Mouse (Mus musculus) kidney, embryonic 16.5 days (tissue): ENCODE data around the gene Gm20388. TPM values are rescaled to one million over a fixed set of nuclear protein-coding genes. Genes with fewer than 3 reads are reported as not detected.
A peak's percentile ranks its signal among the peaks of the same experiment; 100 is the strongest.

Experiments
- ATAC-seq: fragments of 200-750 bp; cut with Nextera tagmentation; 2 replicates; pipeline ENCODE4 v1.8.0; 2017; ENCODE audit warnings: moderate TSS enrichment; ENCODE audit not compliant: low FRiP score, low TSS enrichment
- H3K27ac ChIP-seq: fragments of 300-500 bp; sonication (generic); 2 replicates; pipeline ENCODE4 v1.5.1; 2014; ENCODE audit warnings: low read length
- H3K27me3 ChIP-seq: fragments of 300-500 bp; sonication (generic); 2 replicates; pipeline ENCODE4 v1.6.1; 2014; ENCODE audit warnings: low read length, control low read depth, mixed read lengths; ENCODE audit not compliant: insufficient read depth
- H3K36me3 ChIP-seq: fragments of 300-500 bp; sonication (generic); 2 replicates; pipeline ENCODE4 v1.6.1; 2014; ENCODE audit warnings: low read length, control low read depth, mixed read lengths; ENCODE audit not compliant: insufficient read depth
- H3K4me1 ChIP-seq: fragments of 300-500 bp; sonication (generic); 2 replicates; pipeline ENCODE4 v1.6.1; 2014; ENCODE audit warnings: low read length, control low read depth, mixed read lengths; ENCODE audit not compliant: insufficient read depth
- H3K4me2 ChIP-seq: fragments of 300-500 bp; sonication (generic); replicated peaks from 2 replicates; pipeline ENCODE4 v1.6.1; 2014; ENCODE audit warnings: low read depth, low read length
- H3K4me3 ChIP-seq: fragments of 300-500 bp; sonication (generic); 2 replicates; pipeline ENCODE4 v1.5.1; 2014; ENCODE audit warnings: mild to moderate bottlenecking, low read length
- H3K9ac ChIP-seq: fragments of 300-500 bp; sonication (generic); replicated peaks from 2 replicates; pipeline ENCODE4 v1.6.1; 2014; ENCODE audit warnings: low read length
- H3K9me3 ChIP-seq: fragments of 300-500 bp; sonication (generic); 2 replicates; pipeline ENCODE4 v1.6.1; 2016; ENCODE audit warnings: low read length, control low read depth
- WGBS: fragments of 180-500 bp; shearing (Covaris S2); extraction: QIAGEN DNeasy Blood & Tissue Kit; methylation state at CpG from one replicate; pipeline ENCODE4 v1.1.7; 2014; 5-methylcytosine and 5-hydroxymethylcytosine counted together
- polyA plus RNA-seq: library from polyadenylated mRNA; unstranded; fragments of >200 nt; fragmentation: Nextera tagmentation; extraction: Ambion mirVana; gene quantifications from 2 replicates; pipeline ENCODE4 v1.2.1, GENCODE M21; 2015

Gm20388 gene
- polyA plus RNA-seq, 1 experiment from 2014 or later = 7.7 TPM

DNA sequence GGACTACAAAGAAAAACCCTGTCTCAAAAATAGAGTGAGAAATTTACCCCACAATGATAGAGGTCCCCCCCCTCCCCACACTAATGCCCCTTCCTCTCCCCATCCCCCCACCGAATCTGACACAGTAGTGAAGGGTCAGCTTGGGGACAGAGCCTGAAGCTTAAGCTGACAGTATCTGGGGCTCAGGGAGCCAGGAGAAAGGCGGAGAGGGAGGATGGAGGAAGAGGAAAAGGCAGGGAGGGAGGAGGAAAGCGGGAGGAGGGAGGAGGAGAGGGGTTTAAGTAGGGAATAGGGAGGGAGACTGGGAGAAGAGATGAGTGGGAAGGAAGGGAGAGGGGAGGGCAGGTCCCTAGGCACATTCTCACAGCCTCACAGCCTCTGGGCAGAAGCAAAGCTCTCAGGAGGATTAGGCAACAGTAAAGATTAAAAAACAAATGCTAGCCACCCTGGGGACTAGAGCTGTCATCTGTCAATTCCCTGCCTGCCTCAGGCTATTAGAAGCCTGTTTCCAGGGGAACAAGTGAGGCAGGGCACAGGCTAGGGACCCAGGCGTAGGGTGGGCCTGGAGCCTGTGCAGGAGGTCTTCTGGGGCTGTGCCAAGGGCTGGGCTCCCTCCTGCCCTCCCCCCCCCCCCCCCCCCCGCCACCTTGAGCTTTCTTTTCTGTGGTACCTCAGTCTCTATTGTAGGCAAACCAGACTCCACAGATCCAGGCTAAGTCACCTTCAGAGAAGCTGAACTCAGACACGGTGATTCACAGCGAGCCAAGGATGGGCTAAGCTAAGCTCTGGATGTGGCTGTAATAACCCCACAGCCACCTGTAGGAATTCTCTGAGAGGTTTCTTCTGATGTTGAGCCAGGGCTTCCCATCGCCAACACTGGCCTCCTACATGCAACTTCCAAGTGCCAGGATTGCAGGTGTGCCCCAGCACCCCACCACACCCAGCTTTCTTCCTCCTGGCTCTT, 706.3 kb downstream of the Gm20388 start:
- Histone ChIP-seq H3K4me2 (no peak overlapping the region), H3K36me3 (no peaks in the 10 kb centered on the region), H3K27me3 (no peaks in the 10 kb centered on the region), H3K27ac (no peak overlapping the region), H3K4me3 (no peak overlapping the region), H3K9me3 (no peaks in the 10 kb centered on the region), H3K9ac (no peak overlapping the region), H3K4me1 (peaks cover 13% of the 10 kb centered on the region)
- WGBS = 52% methylated on average over 7 of the region's 8 CpGs
- ATAC-seq = no peak; the same call in 1 of the 2 replicates

DNA sequence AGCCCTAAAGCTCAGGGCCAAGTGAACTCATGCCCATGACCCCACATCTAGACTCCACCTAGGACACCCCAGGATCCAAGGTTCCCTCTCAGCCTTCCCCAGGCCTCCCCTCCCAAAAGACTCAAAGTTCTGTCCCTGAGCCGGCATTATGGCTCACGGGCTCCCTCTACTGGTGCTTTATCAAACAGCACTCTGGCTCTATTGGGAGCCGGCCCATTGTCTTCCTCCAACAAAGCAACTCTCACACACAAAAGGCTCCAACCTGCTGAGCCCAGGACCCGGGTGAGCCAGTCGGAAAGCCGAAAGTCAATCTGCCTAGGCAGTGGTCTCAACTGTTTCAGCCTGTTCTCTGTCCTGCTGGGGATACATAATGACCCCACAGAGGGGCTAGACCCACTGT, 707.5 kb downstream of the Gm20388 start:
- no peak overlapping the region for H3K27ac ChIP-seq
- no peaks in the 10 kb centered on the region for H3K36me3 ChIP-seq
- peak; percentile 39 for ATAC-seq
- no peaks in the 10 kb centered on the region for H3K9me3 ChIP-seq
- H3K4me1 ChIP-seq = peaks cover 13% of the 10 kb centered on the region
- WGBS = 2% methylated on average over 6 of the region's 6 CpGs
- no peak overlapping the region for H3K4me2 ChIP-seq
- H3K4me3 ChIP-seq = no peak overlapping the region
- no peaks in the 10 kb centered on the region for H3K27me3 ChIP-seq
- peak overlapping the region; percentile 47; the same call in 1 of the 2 replicates for H3K9ac ChIP-seq

DNA sequence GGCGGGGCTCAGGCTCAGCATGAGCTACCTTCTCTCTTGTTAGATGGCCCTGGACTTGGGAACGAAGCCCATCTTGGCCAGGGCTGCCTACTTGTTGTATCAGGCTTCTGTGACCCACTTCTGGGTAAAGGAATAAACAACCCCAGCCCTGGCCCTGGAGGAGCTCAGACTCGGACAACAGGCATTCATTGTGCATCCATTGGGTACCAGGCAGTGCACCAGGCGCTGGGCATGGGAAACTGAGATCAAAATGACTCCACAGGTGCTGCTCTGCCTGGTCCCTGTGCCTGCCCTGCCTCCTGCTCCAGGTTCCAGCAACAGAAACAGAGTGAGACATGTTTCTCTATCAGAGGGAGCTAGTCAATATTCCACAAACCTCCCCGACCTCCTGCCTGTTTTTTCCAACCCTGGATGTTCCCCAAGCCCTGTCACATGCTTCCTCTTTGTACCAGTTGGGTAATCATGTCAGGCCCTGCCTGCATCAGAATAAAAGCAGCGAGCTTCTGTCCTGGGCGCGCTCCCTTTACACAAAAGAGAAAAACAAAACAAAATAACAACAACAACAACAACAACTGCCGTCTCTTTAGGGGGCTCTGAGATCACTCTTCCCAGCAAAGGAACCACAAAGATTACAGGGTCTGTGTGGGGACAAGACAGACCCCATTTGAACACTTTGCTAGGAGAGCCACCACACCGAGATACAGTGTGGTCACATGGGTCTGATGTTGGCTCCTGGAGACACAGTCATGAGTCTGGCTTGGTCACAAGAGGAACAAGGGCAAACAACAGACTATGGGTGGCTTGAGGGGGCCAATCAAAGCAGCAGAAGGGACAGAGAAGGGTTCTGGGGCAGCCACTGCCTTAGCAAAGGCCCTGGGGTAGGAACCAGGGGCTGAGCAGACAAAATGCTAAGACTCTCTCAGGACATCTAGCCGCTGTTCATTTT, 708.9 kb downstream of the Gm20388 start:
- Histone ChIP-seq H3K27me3 (no peaks in the 10 kb centered on the region), H3K4me3 (no peak overlapping the region), H3K36me3 (no peaks in the 10 kb centered on the region), H3K4me1 (peaks cover 20% of the 10 kb centered on the region), H3K27ac (no peak overlapping the region), H3K9me3 (no peaks in the 10 kb centered on the region), H3K9ac (no peak overlapping the region), H3K4me2 (no peak overlapping the region)
- 80% methylated on average over 11 of the region's 11 CpGs for WGBS
- ATAC-seq = no peak

DNA sequence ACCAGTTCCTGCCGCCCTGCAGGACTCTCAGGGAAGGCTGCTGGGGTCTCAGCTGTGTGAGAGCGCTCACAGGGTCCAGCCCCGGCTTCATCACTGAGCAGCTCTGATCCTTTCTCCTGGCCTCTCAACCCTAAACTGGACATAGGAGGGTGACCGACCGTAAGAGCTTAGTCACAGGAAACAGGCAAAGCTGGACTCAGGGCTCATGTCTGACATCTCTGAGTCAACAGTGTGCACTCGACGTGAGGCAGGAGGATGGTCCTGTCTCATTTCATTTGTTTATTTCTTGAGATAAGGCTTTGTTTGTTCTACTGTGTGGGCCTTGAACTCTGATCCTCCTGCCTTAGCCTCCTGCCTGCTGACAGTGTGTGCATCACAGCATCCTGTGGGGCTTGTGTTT, 709.8 kb downstream of the Gm20388 start:
- WGBS = 52% methylated on average over 7 of the region's 7 CpGs

DNA sequence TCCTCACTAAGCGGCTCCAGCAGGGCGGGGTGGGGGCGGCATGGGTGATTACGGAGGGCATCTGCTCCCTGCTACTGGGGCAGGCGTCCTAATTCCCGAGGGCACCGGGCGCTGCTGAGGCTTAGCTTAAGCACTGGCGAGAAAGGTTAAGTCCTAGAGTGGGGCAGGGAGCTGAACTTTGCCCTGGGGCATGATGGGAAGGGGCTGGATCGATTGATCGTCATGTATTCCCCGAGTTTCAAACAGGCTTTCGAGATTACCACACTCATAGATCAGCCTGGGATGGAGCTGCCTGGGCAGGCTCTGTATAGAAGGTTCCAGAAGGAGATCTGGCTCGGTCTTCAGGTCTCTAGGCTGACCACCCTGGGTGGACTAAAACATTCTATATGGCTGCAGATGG, 711.5 kb downstream of the Gm20388 start:
- Histone ChIP-seq H3K4me3 (no peak overlapping the region), H3K27ac (no peak overlapping the region), H3K27me3 (no peaks in the 10 kb centered on the region), H3K9ac (no peak overlapping the region), H3K9me3 (no peaks in the 10 kb centered on the region), H3K4me1 (peaks cover 19% of the 10 kb centered on the region), H3K36me3 (no peaks in the 10 kb centered on the region), H3K4me2 (no peak overlapping the region)
- ATAC-seq = no peak
- WGBS = 86% methylated on average over 14 of the region's 14 CpGs

More for the DNA sequence above, 709.8 kb downstream of the Gm20388 start:
- H3K4me2 ChIP-seq = no peak overlapping the region
- no peaks in the 10 kb centered on the region for H3K9me3 ChIP-seq
- no peak overlapping the region for H3K27ac ChIP-seq
- H3K36me3 ChIP-seq = no peaks in the 10 kb centered on the region
- H3K27me3 ChIP-seq = no peaks in the 10 kb centered on the region
- ATAC-seq = no peak
- H3K4me1 ChIP-seq = peaks cover 25% of the 10 kb centered on the region
- no peak overlapping the region for H3K4me3 ChIP-seq
- no peak overlapping the region for H3K9ac ChIP-seq

DNA sequence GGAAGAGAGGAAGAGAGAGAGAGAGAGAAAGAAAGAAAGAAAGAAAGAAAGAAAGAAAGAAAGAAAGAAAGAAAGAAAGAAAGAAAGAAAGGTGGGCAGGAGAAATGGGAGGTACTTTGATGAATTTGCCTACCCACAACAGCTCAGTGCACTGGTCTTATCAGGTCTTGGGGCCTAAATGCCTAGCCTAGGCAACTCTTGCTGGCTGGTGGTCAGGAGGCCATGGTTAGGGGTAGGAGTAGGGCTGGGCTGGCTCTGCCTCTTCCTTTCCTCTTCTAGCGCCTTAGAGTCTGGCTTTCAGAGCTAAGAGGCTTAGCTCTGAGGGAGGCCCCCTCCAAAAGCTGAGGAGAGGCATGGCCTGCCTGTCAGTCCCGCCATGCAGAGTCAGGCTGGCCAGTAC, 713.0 kb downstream of the Gm20388 start:
- WGBS = 31% methylated on average over 2 of the region's 2 CpGs
- no peak overlapping the region for H3K4me3 ChIP-seq
- no peak overlapping the region for H3K4me2 ChIP-seq
- H3K27me3 ChIP-seq = no peaks in the 10 kb centered on the region
- no peak overlapping the region for H3K27ac ChIP-seq
- H3K4me1 ChIP-seq = peaks cover 16% of the 10 kb centered on the region
- H3K36me3 ChIP-seq = no peaks in the 10 kb centered on the region
- no peaks in the 10 kb centered on the region for H3K9me3 ChIP-seq
- no peak overlapping the region for H3K9ac ChIP-seq
- ATAC-seq = no peak; the same call in 1 of the 2 replicates

DNA sequence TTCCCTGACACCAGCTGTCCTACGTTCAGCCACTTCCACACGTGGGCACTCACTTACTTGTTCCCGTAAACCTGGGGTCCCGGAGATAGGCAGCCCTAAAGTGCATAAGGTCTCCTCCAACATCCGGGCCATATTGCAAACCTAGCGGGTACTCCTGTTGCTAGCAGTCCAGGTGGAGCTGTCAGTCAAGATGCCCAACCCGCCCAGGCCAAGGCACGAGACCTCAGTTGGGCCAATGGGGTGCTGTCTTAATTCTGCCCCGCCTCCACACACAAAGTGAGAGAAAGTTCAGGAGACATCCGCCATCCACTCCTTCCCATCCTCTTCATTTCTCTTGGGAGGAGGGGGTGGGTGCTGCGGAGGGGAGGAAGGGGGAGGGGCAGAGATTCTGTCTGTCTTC, 715.8 kb downstream of the Gm20388 start:
- Histone ChIP-seq H3K9ac (no peak overlapping the region), H3K9me3 (no peaks in the 10 kb centered on the region), H3K36me3 (no peaks in the 10 kb centered on the region), H3K4me3 (no peak overlapping the region), H3K27ac (no peak overlapping the region), H3K4me2 (no peak overlapping the region), H3K27me3 (no peaks in the 10 kb centered on the region; the same call in 1 of the 2 replicates), H3K4me1 (peaks cover 12% of the 10 kb centered on the region)
- 64% methylated on average over 11 of the region's 11 CpGs for WGBS
- ATAC-seq = no peak

DNA sequence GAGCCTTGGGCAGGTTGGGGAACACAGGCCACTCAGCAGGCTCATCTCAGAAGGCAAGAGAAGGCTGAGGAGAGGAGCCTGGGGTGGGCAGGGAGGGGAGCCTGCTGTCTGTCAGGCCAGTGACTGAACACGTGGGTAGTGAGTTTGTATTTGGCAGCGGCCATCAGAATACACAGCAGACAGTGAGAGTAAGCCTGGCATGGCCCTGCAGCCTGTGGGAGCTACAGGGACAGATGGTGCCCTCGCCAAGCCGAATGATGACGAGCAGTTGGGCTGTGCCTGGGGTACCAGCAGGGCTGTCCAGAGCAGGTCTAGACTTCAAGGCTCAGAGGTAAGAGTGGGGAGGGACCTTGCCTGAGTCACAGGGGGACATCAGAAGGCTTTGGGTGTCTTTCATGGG, 716.7 kb downstream of the Gm20388 start:
- Histone ChIP-seq H3K4me2 (no peak overlapping the region), H3K36me3 (no peaks in the 10 kb centered on the region), H3K27ac (no peak overlapping the region), H3K9me3 (no peaks in the 10 kb centered on the region), H3K27me3 (peaks cover 1% of the 10 kb centered on the region; the same call in 1 of the 2 replicates), H3K9ac (no peak overlapping the region), H3K4me3 (no peak overlapping the region), H3K4me1 (peaks cover 12% of the 10 kb centered on the region)
- WGBS = 92% methylated on average over 5 of the region's 5 CpGs
- no peak for ATAC-seq

DNA sequence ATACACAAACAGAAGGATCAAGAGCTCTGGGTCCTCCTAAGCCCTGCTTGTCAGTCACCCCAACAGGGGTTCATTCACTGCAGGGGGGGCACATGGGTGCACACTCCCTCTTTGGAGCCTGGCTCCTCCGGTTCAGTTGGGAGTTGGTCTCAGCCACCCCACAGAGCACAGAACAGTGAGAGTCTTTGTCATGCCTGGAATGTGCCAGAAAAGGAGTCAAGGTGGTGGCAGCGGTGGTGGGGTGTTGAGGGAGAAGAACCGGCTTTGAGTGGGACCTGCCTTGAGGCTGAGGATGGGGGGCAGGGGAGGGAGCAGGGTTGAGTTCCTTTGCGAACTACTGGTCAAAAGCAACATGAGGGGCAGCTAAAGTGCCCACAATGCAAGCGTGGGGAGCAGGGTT, 719.4 kb downstream of the Gm20388 start:
- H3K36me3 ChIP-seq = no peaks in the 10 kb centered on the region
- no peak overlapping the region for H3K27ac ChIP-seq
- no peak for ATAC-seq
- H3K4me2 ChIP-seq = no peak overlapping the region
- no peak overlapping the region for H3K4me3 ChIP-seq
- H3K9ac ChIP-seq = no peak overlapping the region
- H3K9me3 ChIP-seq = no peaks in the 10 kb centered on the region
- 61% methylated on average over 5 of the region's 5 CpGs for WGBS
- peaks cover 11% of the 10 kb centered on the region for H3K4me1 ChIP-seq
- H3K27me3 ChIP-seq = peaks cover 9% of the 10 kb centered on the region
